Mouse (Mus musculus) heart, postnatal 25 days (tissue): ENCODE measurements around the gene Katna1. TPM values are rescaled to one million over a fixed set of nuclear protein-coding genes. Genes with fewer than 3 reads are reported as not detected.
A peak's percentile ranks its signal among the peaks of the same experiment; 100 is the strongest.
"Not testable (repeated sequence)": the region's sequence is repeated elsewhere in the genome, so short reads cannot be mapped to it uniquely, and the experiment has no call there.

Source experiments
- DNase-seq: peaks from one replicate; pipeline ENCODE4 v3.0.0; 2022; ENCODE audit warnings: low spot score
- intact Hi-C: fragments of 180-260 bp; cut with DNase I; formaldehyde crosslinking; loops from one replicate; pipeline ENCODE4 v1.15.1; 2025
- total RNA-seq, 2 experiments: library from RNA; stranded (reverse); gene quantifications; 2 replicates each; pipeline ENCODE4 v1.2.3; 2021

Katna1 gene
- 10 to 100 TPM; 12.6 to 14.3 TPM for total RNA-seq

- peak; percentile 86 for DNase-seq
- intact Hi-C loops = loop anchor here (2.0 kb wide), 1 partner anchor 53 kb away; no protein-coding TSS in a partner anchor
Observed at GRCm38 (mm10) chr10:7725751-7726500, at the start of gene Katna1. Gene Katna1, plus strand, starts transcription at chr10:7726000.

GRCm38 (mm10) chr10:7680731-7681301 is 45.0 kb upstream of the Katna1 start, which contains the start of the genes Pcmt1 and Lats1:
Gene Pcmt1, minus strand, starts transcription at chr10:7681136.
Gene Lats1, plus strand, starts transcription at chr10:7681214.
- intact Hi-C loops = loop anchor here (2.0 to 5.0 kb wide), 2 partner anchors 16 to 96 kb away; no protein-coding TSS in a partner anchor

GRCm38 (mm10) chr10:7681343-7682025 is 44.3 kb upstream of the Katna1 start:
- intact Hi-C loops = loop anchor here (2.0 to 5.0 kb wide), 2 partner anchors 17 to 96 kb away; no protein-coding TSS in a partner anchor

More at GRCm38 (mm10) chr10:7680731-7681301, 45.0 kb upstream of the Katna1 start, which contains the start of the genes Pcmt1 and Lats1:
- DNase-seq = peak; percentile 75

GRCm38 (mm10) chr10:7682249-7682648 is 43.6 kb upstream of the Katna1 start:
- intact Hi-C loops = loop anchor here (5.0 kb wide), 1 partner anchor 95 kb away; no protein-coding TSS in a partner anchor
- no peak for DNase-seq

More at GRCm38 (mm10) chr10:7681343-7682025, 44.3 kb upstream of the Katna1 start:
- peak; percentile 55 for DNase-seq

GRCm38 (mm10) chr10:7686902-7687301 is 38.9 kb upstream of the Katna1 start:
- no peak for DNase-seq
- intact Hi-C loops = no loop called here

- intact Hi-C loops = no loop called here
- DNase-seq = no peak
Observed at GRCm38 (mm10) chr10:7695286-7695685, 30.5 kb upstream of the Katna1 start.

GRCm38 (mm10) chr10:7700120-7700519 is 25.7 kb upstream of the Katna1 start:
- intact Hi-C loops = no loop called here
- DNase-seq = no peak

GRCm38 (mm10) chr10:7702586-7702985 is 23.2 kb upstream of the Katna1 start:
- intact Hi-C loops = no loop called here
- DNase-seq = no peak

- no peak for DNase-seq
- intact Hi-C loops = no loop called here
Observed at GRCm38 (mm10) chr10:7710121-7710520, 15.7 kb upstream of the Katna1 start.

- no peak for DNase-seq
- intact Hi-C loops = no loop called here
Observed at GRCm38 (mm10) chr10:7712506-7712905, 13.3 kb upstream of the Katna1 start.

- intact Hi-C loops = no loop called here
- no peak for DNase-seq
Observed at GRCm38 (mm10) chr10:7715056-7715455, 10.7 kb upstream of the Katna1 start.

GRCm38 (mm10) chr10:7726501-7726812 is 657 bp downstream of the Katna1 start:
- intact Hi-C loops = loop anchor here (2.0 kb wide), 1 partner anchor 52 kb away; no protein-coding TSS in a partner anchor
- no peak for DNase-seq

GRCm38 (mm10) chr10:7727011-7727410 is 1.2 kb downstream of the Katna1 start:
- intact Hi-C loops = loop anchor here (2.0 kb wide), 1 partner anchor 52 kb away; no protein-coding TSS in a partner anchor
- no peak for DNase-seq

- no peak for DNase-seq
- intact Hi-C loops = no loop called here
Observed at GRCm38 (mm10) chr10:7731582-7731981, 5.8 kb downstream of the Katna1 start.

- DNase-seq = no peak
- intact Hi-C loops = no loop called here
Observed at GRCm38 (mm10) chr10:7737122-7737521, 11.3 kb downstream of the Katna1 start.

- intact Hi-C loops = no loop called here
- DNase-seq = no peak
Observed at GRCm38 (mm10) chr10:7737914-7738313, 12.1 kb downstream of the Katna1 start.

- intact Hi-C loops, DNase-seq: not testable (repeated sequence)
Observed at GRCm38 (mm10) chr10:7745528-7745927, 19.7 kb downstream of the Katna1 start.

GRCm38 (mm10) chr10:7748752-7749151 is 23.0 kb downstream of the Katna1 start:
- intact Hi-C loops = no loop called here

GRCm38 (mm10) chr10:7757544-7757943 is 31.7 kb downstream of the Katna1 start:
- intact Hi-C loops = no loop called here
- DNase-seq = no peak

More at GRCm38 (mm10) chr10:7748752-7749151, 23.0 kb downstream of the Katna1 start:
- DNase-seq = no peak

- intact Hi-C loops = no loop called here
- no peak for DNase-seq
Observed at GRCm38 (mm10) chr10:7772346-7772745, 46.5 kb downstream of the Katna1 start.
